Mouse (Mus musculus): ENCODE results near the gene Wrb.

DNA sequence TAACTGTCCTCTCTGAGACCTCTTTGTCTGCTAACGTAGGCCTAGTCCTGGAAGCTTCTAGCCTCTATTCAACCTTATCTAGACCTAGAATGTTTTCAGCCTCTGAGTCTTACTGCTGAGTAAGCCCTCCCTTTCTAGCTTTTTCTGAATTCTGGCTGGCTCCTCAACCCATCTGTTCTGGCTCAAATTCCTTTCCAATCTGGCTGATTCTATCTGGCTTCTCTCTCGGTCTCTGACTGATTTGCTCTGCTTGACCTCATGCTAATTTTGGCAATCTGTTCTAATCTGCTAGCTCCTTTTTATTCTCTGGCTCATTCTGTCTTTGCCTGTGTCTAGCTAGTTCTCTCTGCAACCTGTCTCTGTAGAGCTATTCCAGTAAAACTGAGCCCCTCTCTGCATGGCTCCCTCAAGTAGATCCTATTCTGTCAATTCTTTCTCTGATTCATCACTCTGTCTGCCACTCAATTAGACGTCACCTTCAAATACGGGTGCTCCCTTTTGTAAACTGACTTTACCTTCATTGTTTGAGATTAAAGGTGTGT lies 20.6 kb downstream of the Wrb start:
- TF ChIP-seq CTCF (IDR thresholded peaks at IDR 0.05; ENCODE audit: low read depth, low read length) = no peak
- TF ChIP-seq POLR2A (IDR thresholded peaks at IDR 0.05; ENCODE audit: insufficient read depth, low read length) = no peak
